Mouse (Mus musculus): ENCODE results near the gene Tgfb3. TPM values are rescaled to one million over a fixed set of nuclear protein-coding genes. Genes with fewer than 3 reads are reported as not detected.

Gene Tgfb3
- 1 to 10 TPM; 2.7 to 2.9 TPM for total RNA-seq (2023)

DNA sequence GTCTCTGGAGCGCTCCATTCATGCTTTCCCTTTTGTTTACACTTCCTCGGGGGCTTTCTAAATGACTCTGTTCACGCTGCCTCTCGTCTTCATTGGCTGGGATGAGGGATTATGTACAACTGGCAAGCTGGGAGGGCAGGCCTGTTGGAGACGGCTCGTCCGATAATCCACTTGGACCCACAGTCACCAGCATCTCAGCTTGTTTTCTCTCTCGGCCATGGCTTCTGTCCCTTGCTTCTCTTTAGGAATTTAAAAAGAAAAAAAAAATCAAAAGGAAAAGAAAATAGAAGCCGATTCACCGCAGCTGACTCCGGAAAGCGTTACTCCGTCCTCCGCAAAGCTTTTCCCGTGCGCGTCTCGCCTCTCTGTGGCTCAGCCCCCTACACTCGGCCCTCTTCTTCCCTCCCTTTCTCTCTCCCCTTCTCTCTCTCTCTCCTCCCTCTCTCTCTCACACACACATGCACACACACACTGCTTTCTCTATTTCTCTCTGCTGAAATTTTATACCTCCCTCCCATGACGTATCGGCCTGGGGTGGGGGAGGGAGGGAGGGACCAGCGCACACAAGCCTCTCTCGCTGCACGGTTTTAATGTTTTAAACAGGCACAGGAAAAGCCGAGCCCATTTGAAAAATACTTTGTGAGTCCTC, at the start of gene Tgfb3:
Tgfb3 (minus strand) TSS at position 489 of the 649 bp plus-strand sequence.

DNA sequence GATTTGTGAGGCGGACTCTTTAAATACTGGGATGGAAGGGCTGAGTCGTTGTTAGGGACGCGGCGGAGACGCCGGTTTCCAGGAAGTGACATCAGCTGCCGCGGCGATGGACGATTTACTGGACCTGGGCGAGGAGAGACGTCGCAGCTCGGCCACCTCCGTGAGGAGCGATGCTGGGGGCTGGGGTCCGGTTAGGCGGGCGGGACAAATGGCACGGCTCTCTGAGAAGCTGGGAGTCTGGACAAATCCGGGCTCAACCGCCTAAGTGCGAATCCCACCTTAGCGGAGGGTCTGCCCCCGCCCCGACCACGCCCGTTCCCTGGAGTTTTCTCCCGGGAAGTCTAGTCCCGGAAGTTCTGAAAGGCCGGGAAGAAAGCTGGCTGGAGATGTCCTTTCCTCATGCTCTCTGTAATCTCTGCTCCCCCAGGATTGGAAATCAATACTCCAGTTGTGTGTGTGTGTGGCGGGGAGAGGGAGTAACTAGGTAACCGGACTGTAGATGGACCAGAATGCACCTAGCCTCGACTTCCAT, 3.7 kb upstream of the Tgfb3 start, which contains the start of gene Ift43:
Ift43 (plus strand) TSS at position 61 of the 532 bp plus-strand sequence.

Other genes with a start within 250 kb of the Tgfb3 start
- 1 to 10 TPM in 1 of 2 experiments, not detected in 1; 1.1 TPM for gene Ift43, start 3.5 kb upstream of the Tgfb3 start, total RNA-seq (2023)
- gene Gpatch2l, start 162.8 kb upstream of the Tgfb3 start, total RNA-seq (2023): 10 to 100 TPM; 58.6 to 61.7 TPM

All from B cell, adult 67 days (primary cell).